Mouse (Mus musculus): ENCODE data around the gene Hkdc1.

DNA sequence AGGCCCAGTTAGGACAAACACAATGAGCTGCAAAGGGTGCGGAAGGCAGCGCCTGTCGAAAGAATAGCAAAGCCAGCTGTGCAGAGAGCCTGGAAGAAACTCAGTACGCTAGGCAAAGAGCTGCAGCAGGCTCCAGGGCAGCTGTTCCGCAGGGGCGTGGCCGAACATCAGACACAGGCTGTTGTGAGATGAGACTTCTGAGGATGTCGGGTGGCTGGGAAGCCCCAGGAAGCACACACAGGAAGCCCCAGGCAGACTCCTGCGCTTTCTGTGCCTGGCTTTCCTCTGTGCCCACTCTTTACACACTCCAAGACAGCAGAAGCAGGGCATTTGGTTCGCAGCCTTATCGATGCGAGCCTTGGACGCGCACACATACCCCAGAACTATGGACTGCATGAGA lies 17.4 kb downstream of the Hkdc1 start:
- no peak for TF ChIP-seq CTCF (IDR thresholded peaks at IDR 0.05; ENCODE audit: low read depth, low read length)
- TF ChIP-seq TAL1 (conservative IDR thresholded peaks at IDR 0.05; ENCODE audit: low read depth, low read length), result no peak
- no peak for TF ChIP-seq GATA2 (IDR thresholded peaks at IDR 0.05; ENCODE audit: borderline replicate concordance, low read depth, low read length)
- no peak for TF ChIP-seq GATA1 (IDR thresholded peaks at IDR 0.05; ENCODE audit: borderline replicate concordance, low read length)
